Mouse (Mus musculus) midbrain, embryonic 12.5 days (tissue): ENCODE results near the gene Hip1. TPM values are rescaled to one million over a fixed set of nuclear protein-coding genes. Genes with fewer than 3 reads are reported as not detected.

Experiments used
- ATAC-seq: fragments of 200-750 bp; cut with Nextera tagmentation; 2 replicates; pipeline ENCODE4 v1.8.0; 2017; ENCODE audit warnings: low read depth, moderate TSS enrichment, moderate library complexity; ENCODE audit not compliant: low FRiP score
- H3K27ac ChIP-seq: fragments of 300-500 bp; sonication (generic); replicated peaks from 2 replicates; pipeline ENCODE4 v1.5.1; 2016; ENCODE audit warnings: mild to moderate bottlenecking
- H3K27me3 ChIP-seq: fragments of 300-500 bp; sonication (generic); 2 replicates; pipeline ENCODE4 v1.6.1; 2016; ENCODE audit warnings: mild to moderate bottlenecking
- H3K36me3 ChIP-seq: fragments of 300-500 bp; sonication (generic); 2 replicates; pipeline ENCODE4 v1.6.1; 2016
- H3K4me1 ChIP-seq: fragments of 300-500 bp; sonication (generic); 2 replicates; pipeline ENCODE4 v1.6.1; 2016
- H3K4me2 ChIP-seq: fragments of 300-500 bp; sonication (generic); replicated peaks from 2 replicates; pipeline ENCODE4 v1.6.1; 2016; ENCODE audit warnings: mild to moderate bottlenecking, moderate library complexity
- H3K4me3 ChIP-seq: fragments of 300-500 bp; sonication (generic); 2 replicates; pipeline ENCODE4 v1.5.1; 2016; ENCODE audit warnings: mild to moderate bottlenecking
- H3K9ac ChIP-seq: fragments of 300-500 bp; sonication (generic); replicated peaks from 2 replicates; pipeline ENCODE4 v1.6.1; 2016; ENCODE audit warnings: mild to moderate bottlenecking, moderate library complexity
- H3K9me3 ChIP-seq: fragments of 300-500 bp; sonication (generic); 2 replicates; pipeline ENCODE4 v1.6.1; 2016; ENCODE audit warnings: mild to moderate bottlenecking
- WGBS: fragments of 180-500 bp; shearing (Covaris S2); methylation state at CpG from one replicate; pipeline ENCODE4 v1.1.7; 2016; 5-methylcytosine and 5-hydroxymethylcytosine counted together
- polyA plus RNA-seq: library from polyadenylated mRNA; unstranded; fragments of >200 nt; fragmentation: Nextera tagmentation; extraction: Ambion mirVana; gene quantifications from 2 replicates; pipeline ENCODE4 v1.2.1, GENCODE M21; 2016

The Hip1 gene
- polyA plus RNA-seq, 1 experiment from 2014 or later, result 68.4 TPM

- H3K4me2 ChIP-seq, result no peak overlapping the region
- H3K27me3 ChIP-seq, result no peaks in the 10 kb centered on the region
- peak overlapping the region; percentile 49; the same call in 1 of the 2 replicates for H3K27ac ChIP-seq
- no peak overlapping the region for H3K4me3 ChIP-seq
- no peaks in the 10 kb centered on the region for H3K4me1 ChIP-seq
- H3K9ac ChIP-seq, result no peak overlapping the region
- H3K9me3 ChIP-seq, result no peaks in the 10 kb centered on the region
- no peak for ATAC-seq
- 73% methylated on average over 3 of the region's 3 CpGs for WGBS
- no peaks in the 10 kb centered on the region for H3K36me3 ChIP-seq
Observed at GRCm38 (mm10) chr5:135557671-135558070, 12.8 kb upstream of the Hip1 start.

DNA sequence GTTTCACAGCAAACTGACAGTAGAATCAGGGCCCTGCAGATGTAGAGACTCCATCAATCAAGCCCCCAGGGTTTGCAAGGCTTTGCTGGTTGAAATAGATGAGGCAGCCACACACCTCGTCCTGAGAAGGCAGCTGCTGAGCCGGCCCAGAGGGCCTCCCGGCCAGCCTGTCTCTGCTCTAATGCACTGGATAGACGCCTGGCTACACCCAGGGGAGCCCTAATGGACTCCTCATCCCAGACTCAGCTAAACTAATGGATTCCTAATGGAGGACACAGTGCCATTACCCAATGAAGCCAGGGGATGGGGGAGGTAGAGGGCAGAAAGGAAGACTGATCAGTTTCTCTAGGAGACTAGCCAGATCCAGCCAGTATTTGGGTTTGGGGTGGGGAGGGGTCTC lies 12.1 kb upstream of the Hip1 start:
- peak overlapping the region; percentile 49; the same call in 1 of the 2 replicates for H3K27ac ChIP-seq
- no peak; the same call in 1 of the 2 replicates for ATAC-seq
- H3K9ac ChIP-seq, result no peak overlapping the region
- H3K36me3 ChIP-seq, result no peaks in the 10 kb centered on the region
- H3K4me1 ChIP-seq, result no peaks in the 10 kb centered on the region
- no peak overlapping the region for H3K4me3 ChIP-seq
- no peak overlapping the region for H3K4me2 ChIP-seq
- no peaks in the 10 kb centered on the region for H3K27me3 ChIP-seq
- 22% methylated on average over 4 of the region's 4 CpGs for WGBS
- H3K9me3 ChIP-seq, result no peaks in the 10 kb centered on the region

GRCm38 (mm10) chr5:135556259-135556658 lies 11.3 kb upstream of the Hip1 start:
- Histone ChIP-seq H3K4me3 (no peak overlapping the region), H3K27ac (0 out of 2 replicates have a peak overlapping the region, but pooled peaks have one; percentile 4), H3K4me1 (no peaks in the 10 kb centered on the region), H3K9ac (no peak overlapping the region), H3K9me3 (no peaks in the 10 kb centered on the region), H3K4me2 (no peak overlapping the region), H3K27me3 (no peaks in the 10 kb centered on the region), H3K36me3 (no peaks in the 10 kb centered on the region)
- no peak for ATAC-seq
- WGBS, result 88% methylated on average over 3 of the region's 4 CpGs

DNA sequence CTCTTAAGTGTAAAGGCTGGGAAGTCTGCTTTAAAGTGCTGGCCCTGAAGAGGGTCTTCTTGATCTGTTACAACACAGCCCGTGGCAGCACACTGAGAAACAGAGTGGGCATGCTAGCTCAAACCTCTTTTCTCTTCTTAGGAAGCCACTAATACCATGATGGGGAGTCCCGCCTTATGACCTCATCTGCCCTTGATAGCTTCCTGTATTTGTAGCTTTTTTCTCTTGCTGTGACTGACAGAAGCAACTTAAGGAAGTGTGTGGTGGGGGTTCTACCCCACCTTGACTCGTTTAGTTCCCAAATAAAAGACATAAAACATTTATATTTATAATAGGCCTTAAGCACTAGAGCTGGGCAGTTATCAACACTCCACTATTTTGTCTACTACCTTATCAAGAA lies 6.7 kb upstream of the Hip1 start:
- WGBS, result 75% methylated on average over 3 of the region's 3 CpGs

DNA sequence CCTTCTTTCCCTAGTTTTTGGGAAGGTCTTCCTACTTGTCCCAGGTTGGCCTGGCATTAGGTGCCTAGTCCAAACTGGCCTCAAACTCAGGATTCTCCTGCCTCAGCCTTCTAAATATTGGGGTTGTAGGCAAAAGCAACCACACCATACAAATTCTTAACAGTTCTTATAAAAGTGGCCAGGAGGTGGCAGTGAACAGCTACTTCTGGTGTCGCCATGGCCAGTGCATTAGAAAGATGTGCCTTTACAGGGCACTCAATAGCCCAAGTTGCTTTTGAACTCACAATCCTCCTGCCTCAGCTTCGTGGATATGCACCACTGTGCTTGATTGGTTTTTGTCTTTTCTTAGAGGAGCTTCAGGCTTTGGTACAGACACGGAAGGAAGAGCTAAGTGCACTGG lies 6.0 kb upstream of the Hip1 start:
- no peaks in the 10 kb centered on the region for H3K36me3 ChIP-seq
- no peak overlapping the region for H3K4me2 ChIP-seq
- H3K27ac ChIP-seq, result no peak overlapping the region
- no peak for ATAC-seq
- no peaks in the 10 kb centered on the region; the same call in 1 of the 2 replicates for H3K4me1 ChIP-seq
- no peaks in the 10 kb centered on the region for H3K9me3 ChIP-seq
- no peak overlapping the region for H3K4me3 ChIP-seq
- H3K9ac ChIP-seq, result no peak overlapping the region
- 32% methylated on average over 3 of the region's 3 CpGs for WGBS
- H3K27me3 ChIP-seq, result peaks cover 8% of the 10 kb centered on the region; the same call in 1 of the 2 replicates

More for the DNA sequence above, 6.7 kb upstream of the Hip1 start:
- H3K4me1 ChIP-seq, result no peaks in the 10 kb centered on the region
- no peaks in the 10 kb centered on the region for H3K9me3 ChIP-seq
- peaks cover 4% of the 10 kb centered on the region; the same call in 1 of the 2 replicates for H3K27me3 ChIP-seq
- H3K4me2 ChIP-seq, result no peak overlapping the region
- H3K9ac ChIP-seq, result no peak overlapping the region
- no peak for ATAC-seq
- no peak overlapping the region for H3K4me3 ChIP-seq
- no peak overlapping the region for H3K27ac ChIP-seq
- H3K36me3 ChIP-seq, result no peaks in the 10 kb centered on the region

GRCm38 (mm10) chr5:135547990-135548389 lies 3.1 kb upstream of the Hip1 start:
- H3K36me3 ChIP-seq, result no peaks in the 10 kb centered on the region
- peaks cover 12% of the 10 kb centered on the region for H3K4me1 ChIP-seq
- no peak for ATAC-seq
- H3K4me2 ChIP-seq, result no peak overlapping the region
- no peak overlapping the region for H3K27ac ChIP-seq
- no peak overlapping the region for H3K4me3 ChIP-seq
- H3K27me3 ChIP-seq, result peaks cover 8% of the 10 kb centered on the region; the same call in 1 of the 2 replicates
- H3K9ac ChIP-seq, result no peak overlapping the region
- H3K9me3 ChIP-seq, result no peaks in the 10 kb centered on the region
- 85% methylated on average over 2 of the region's 2 CpGs for WGBS

GRCm38 (mm10) chr5:135544032-135544558 lies 825 bp downstream of the Hip1 start:
- Histone ChIP-seq H3K36me3 (no peaks in the 10 kb centered on the region), H3K27me3 (peaks cover 8% of the 10 kb centered on the region; the same call in 1 of the 2 replicates), H3K4me1 (peaks cover 12% of the 10 kb centered on the region), H3K27ac (no peak overlapping the region), H3K9ac (peak overlapping the region; percentile 69), H3K4me2 (peak overlapping the region; percentile 92), H3K9me3 (no peaks in the 10 kb centered on the region), H3K4me3 (peak overlapping the region; percentile 73)
- no peak for ATAC-seq
- WGBS, result 3% methylated on average over 15 of the region's 15 CpGs

GRCm38 (mm10) chr5:135537794-135538214 lies 7.1 kb downstream of the Hip1 start:
- no peak overlapping the region for H3K27ac ChIP-seq
- H3K4me1 ChIP-seq, result no peaks in the 10 kb centered on the region
- H3K9me3 ChIP-seq, result no peaks in the 10 kb centered on the region
- no peaks in the 10 kb centered on the region for H3K36me3 ChIP-seq
- H3K4me3 ChIP-seq, result no peak overlapping the region
- 82% methylated on average over 10 of the region's 10 CpGs for WGBS
- no peak overlapping the region for H3K4me2 ChIP-seq
- no peaks in the 10 kb centered on the region for H3K27me3 ChIP-seq
- ATAC-seq, result no peak
- H3K9ac ChIP-seq, result no peak overlapping the region

DNA sequence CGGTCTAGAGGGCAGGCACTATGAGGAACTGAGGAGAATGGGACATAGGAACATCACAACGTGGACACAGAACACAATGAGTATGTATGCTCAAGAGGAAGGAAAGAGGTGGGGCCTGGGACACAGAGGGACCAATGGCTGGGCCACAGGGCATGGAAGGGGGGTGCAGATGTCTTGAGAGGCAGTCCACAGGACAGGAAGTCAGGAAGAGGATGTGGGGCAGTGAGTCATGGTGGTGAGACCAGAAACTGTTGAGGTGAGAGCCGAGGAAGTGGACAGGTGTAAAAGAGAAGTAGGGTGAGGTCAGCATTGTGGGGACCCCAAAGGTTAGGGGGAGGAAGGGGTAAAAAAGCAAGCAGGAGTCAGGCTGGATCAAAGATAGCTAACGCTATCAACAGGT lies 7.6 kb downstream of the Hip1 start:
- Histone ChIP-seq H3K27ac (no peak overlapping the region), H3K27me3 (no peaks in the 10 kb centered on the region), H3K36me3 (no peaks in the 10 kb centered on the region), H3K4me2 (no peak overlapping the region), H3K4me1 (no peaks in the 10 kb centered on the region), H3K9me3 (no peaks in the 10 kb centered on the region), H3K4me3 (no peak overlapping the region), H3K9ac (no peak overlapping the region)
- no peak for ATAC-seq
- 86% methylated on average over 4 of the region's 4 CpGs for WGBS

DNA sequence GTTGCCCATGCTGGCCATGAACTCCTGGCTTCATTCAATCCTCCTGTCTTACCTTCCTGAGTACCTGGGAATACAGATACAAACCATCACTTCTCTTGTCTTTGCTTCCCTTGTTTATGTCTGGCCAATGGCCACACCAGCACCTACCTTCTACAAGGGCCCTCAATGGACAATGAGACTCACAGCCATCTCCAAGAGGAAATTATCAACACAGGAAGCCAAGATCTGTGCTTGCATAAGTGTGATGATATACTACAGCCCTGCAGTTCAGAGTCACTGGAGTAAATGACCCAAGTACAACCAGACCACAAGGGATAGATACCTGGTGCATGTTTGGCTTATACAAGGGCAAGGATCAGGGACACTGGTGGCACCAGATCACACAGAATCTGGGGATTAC lies 9.1 kb downstream of the Hip1 start:
- Histone ChIP-seq H3K4me1 (no peaks in the 10 kb centered on the region), H3K27me3 (no peaks in the 10 kb centered on the region), H3K4me3 (no peak overlapping the region), H3K9ac (no peak overlapping the region), H3K27ac (no peak overlapping the region), H3K9me3 (no peaks in the 10 kb centered on the region), H3K4me2 (no peak overlapping the region), H3K36me3 (no peaks in the 10 kb centered on the region)
- ATAC-seq, result no peak

GRCm38 (mm10) chr5:135533431-135533830 lies 11.5 kb downstream of the Hip1 start:
- no peak overlapping the region for H3K4me3 ChIP-seq
- H3K36me3 ChIP-seq, result no peaks in the 10 kb centered on the region
- 81% methylated on average over 10 of the region's 10 CpGs for WGBS
- no peaks in the 10 kb centered on the region for H3K27me3 ChIP-seq
- H3K4me1 ChIP-seq, result no peaks in the 10 kb centered on the region
- no peaks in the 10 kb centered on the region for H3K9me3 ChIP-seq
- ATAC-seq, result no peak
- no peak overlapping the region for H3K4me2 ChIP-seq
- no peak overlapping the region for H3K9ac ChIP-seq
- H3K27ac ChIP-seq, result no peak overlapping the region

DNA sequence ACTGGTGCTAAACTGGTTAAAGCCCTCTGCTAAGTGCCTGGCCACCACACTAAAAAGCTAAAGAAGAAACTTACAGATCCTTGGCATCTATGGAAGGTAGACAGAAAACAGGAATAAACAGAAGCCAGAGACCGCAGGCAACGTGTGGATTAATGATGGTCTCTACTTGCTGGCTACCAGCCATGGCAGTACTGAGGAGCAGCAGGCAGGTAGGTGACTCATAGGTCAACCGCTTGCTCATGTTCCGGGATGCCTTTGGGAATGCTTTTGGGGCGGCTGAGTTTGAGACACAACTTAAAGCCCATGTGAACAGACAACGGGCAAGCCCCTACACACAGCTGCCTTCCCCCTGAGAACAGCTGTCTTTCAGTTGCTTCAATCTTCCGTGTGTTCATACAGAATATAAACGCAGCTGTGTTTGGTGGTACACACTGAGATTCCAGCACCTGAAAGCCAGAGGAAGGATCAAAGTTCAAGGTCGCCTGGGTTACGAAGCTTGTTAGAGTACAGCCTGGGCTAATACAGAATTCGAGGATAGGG lies 13.5 kb downstream of the Hip1 start:
- Histone ChIP-seq H3K36me3 (no peaks in the 10 kb centered on the region), H3K4me3 (no peak overlapping the region), H3K9me3 (no peaks in the 10 kb centered on the region), H3K9ac (no peak overlapping the region), H3K27me3 (no peaks in the 10 kb centered on the region), H3K4me1 (peaks cover 3% of the 10 kb centered on the region; the same call in 1 of the 2 replicates), H3K27ac (no peak overlapping the region), H3K4me2 (no peak overlapping the region)
- WGBS, result 92% methylated on average over 11 of the region's 11 CpGs
- ATAC-seq, result no peak

- Histone ChIP-seq H3K36me3 (no peaks in the 10 kb centered on the region), H3K4me3 (no peak overlapping the region), H3K4me1 (peaks cover 3% of the 10 kb centered on the region; the same call in 1 of the 2 replicates), H3K9ac (no peak overlapping the region), H3K27ac (no peak overlapping the region), H3K4me2 (no peak overlapping the region), H3K9me3 (no peaks in the 10 kb centered on the region), H3K27me3 (no peaks in the 10 kb centered on the region)
- 85% methylated on average over 2 of the region's 2 CpGs for WGBS
- no peak for ATAC-seq
Observed at GRCm38 (mm10) chr5:135529964-135530363, 15.0 kb downstream of the Hip1 start.
